Mouse (Mus musculus) bone marrow macrophage, adult 2 months (primary cell): Measurements from ENCODE around the gene Sox8.

Experiments used
- CTCF ChIP-seq: IDR thresholded peaks from 2 replicates; pipeline ENCODE4 v1.5.1; 2012; ENCODE audit warnings: low read depth, mild to moderate bottlenecking, low read length, moderate library complexity
- POLR2A ChIP-seq: IDR thresholded peaks from 2 replicates; pipeline ENCODE4 v1.6.1; 2012; ENCODE audit warnings: mild to moderate bottlenecking, low read depth, low read length, borderline replicate concordance

DNA sequence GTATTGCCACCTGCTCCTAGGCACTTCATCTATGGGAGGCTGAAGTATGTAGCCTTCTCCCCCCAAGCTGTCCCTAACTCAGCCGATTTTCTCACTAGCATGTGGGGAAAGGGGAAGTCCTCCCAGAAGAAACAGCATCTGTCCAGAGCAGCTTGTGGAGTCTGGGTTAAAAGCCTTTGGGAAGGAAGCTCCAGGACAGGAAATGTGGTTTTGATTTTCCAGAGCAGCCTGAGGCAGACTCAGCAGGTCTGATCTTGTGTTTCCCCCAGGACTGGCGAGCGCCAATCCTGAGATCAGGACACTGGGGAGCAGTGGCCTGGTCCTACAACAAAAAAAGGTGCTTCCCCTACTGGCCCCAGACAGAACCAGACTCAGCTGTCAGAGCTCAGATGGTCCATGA lies 15.3 kb downstream of the Sox8 start:
- no peak for TF ChIP-seq POLR2A
- TF ChIP-seq CTCF, result no peak
